Mouse (Mus musculus) thymus, adult 2 months (tissue): ENCODE measurements around the gene Gm9747.

Experiments
- CTCF ChIP-seq: fragments of 200-500 bp; IDR thresholded peaks from 2 replicates; pipeline ENCODE4 v1.5.1; 2012; ENCODE audit warnings: mild to moderate bottlenecking, control low read depth, low read length, moderate library complexity, borderline replicate concordance; ENCODE audit not compliant: control insufficient read depth, poor library complexity, insufficient read depth; ENCODE audit errors: extremely low read depth
- POLR2A ChIP-seq: fragments of 200-500 bp; IDR thresholded peaks from 2 replicates; pipeline ENCODE4 v1.6.1; 2012; ENCODE audit warnings: mild to moderate bottlenecking, low read length, control low read depth, moderate library complexity; ENCODE audit not compliant: control insufficient read depth, poor library complexity, insufficient read depth; ENCODE audit errors: extremely low read depth

DNA sequence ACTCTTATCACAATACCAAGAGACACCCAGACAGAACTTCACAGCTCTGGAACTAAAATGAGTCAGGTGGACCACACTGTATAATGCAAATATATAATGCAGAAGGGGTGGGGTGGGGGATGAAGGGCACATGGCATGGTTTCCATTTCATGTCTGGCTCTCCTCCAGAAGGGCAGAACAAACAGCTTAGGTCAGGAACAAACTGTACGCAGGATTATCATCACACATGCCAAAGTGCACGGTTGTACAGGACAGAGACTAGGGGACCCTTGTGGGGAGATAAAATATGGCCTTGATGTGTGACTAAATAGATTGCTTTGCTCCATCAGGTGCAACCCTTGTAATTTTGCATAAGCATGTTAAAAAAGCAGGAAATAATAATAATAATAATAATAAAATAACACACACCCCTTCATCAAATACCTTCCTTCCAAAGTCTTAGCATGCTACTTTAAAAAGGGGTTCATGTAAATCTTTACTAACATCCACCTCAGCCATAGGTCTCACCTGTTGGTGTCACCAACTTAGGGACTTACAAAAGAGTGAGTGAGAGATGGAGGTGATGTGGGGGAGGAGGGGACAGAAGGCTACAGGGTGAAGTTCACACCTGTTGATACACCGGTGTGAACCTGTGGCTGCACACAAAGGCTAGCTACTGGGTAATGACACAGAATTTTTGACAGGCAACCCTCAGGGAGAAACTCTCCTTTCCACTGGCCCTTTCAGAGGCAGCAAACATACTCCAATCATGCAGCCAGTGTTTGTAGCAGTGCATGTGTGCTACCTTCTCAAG, 6.7 kb downstream of the Gm9747 start:
- TF ChIP-seq CTCF (no peak), POLR2A (no peak)
